Mouse (Mus musculus): ENCODE measurements around the gene Gm29133.

Gm29133 gene

DNA sequence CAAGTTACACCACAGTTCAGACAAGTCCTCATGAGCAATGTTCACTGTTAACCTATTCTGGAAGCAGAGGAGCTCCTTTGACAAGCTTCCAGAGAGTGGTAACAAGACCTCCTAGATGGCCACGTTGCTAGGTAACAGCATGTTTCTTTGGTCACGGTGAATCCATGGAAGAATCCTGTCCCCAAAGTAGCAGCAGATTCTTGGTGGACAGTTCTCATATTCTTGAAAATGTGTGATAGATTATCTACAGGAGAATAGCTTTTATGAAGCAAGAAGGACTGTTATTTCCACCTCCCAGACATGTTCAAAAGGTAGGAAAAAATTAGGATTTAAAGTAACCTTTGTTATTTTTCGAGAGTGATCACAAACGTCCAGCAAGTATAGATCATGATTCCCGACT lies at the start of gene Gm29133:
Gene Gm29133 (plus strand): TSS at position 301 of the 400 bp plus-strand sequence.
- DNase-seq (ENCODE audit: low spot score): no peak

DNA sequence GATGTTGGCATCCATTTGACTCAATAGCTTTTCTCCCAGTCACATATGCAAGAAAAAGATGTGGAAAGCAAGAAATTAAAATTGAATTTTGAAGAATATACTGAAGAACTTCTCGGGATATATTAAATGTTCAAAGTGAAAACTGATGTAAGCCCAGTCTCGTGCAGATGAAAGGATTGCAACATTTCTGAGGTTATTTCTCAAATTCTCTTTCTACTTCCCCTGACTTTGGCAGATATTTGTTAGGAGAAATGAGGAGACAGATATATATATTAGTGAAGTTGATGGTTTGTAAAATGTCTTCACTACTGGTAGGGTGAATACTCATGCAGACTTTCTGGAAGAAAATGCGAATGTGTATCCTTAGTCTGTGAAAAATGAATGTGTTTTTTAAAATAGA lies 48.9 kb upstream of the Gm29133 start:
- no peak for DNase-seq (ENCODE audit: low spot score)

DNA sequence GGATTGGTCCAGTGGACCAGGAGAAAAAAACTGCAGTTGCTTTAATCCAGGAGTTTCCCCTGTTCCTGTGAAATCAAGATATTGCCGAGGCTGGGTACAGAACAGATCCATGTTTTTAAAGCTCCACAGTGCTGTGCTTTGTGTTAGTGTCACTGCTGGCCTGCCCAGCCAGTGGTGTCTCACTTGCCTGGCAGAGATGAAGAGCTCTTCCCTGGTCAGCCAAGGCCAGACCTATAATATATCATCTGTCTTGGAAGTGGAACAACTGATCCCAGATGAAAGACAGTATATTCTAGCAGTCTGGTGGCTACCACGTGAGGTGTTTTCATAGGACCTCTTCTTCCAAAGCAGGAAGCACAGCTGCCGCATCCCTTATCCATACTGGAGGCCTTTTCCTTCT lies 46.7 kb upstream of the Gm29133 start:
- no peak for DNase-seq (ENCODE audit: low spot score)

DNA sequence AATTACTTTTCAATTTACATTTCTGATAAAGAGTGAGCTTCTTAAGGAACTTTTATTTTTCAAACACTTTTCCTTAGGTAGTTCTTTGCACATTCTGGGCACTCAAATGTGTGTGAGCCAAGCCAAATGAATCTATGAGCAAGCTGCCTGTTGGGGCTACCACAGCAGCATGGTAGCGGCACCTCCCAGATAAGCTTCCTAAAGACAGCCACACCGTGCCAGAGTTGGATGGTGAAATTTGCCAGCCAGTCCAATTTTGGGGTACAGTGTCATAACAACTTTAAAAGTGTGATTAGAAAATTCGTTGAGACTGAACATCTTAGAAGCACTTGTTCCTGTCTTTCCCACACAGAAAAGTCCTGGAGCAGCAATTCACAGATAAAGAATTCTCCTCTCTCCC lies 41.5 kb upstream of the Gm29133 start:
- no peak for DNase-seq (ENCODE audit: low spot score)

DNA sequence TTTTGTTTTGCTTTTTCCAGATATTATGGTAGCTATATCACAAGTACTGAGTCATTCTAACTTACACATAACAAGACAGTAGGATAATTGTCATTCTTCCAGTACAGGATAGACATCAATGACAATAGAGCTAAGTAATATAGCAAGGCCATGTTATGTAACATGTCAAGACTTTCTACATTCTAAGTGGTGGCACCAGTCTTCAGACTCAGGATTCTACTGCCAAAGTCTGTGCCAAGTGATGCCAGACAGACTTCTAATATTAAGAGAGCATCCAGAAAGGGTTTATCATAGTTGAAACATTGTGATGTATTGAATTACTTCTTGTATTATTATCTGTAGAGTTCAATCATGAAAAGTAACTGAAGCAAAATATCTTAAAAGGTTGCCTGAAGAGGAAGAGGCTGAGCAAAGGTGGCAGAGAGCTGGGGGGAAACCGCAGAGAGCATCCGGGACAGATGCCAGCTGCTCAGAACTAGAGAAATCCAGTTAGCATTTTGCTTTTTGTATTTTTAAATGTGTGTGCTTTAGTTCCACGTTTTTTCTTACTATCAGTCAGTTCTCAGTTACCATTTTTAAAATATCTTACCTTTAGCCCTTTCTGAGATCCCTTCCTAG lies 34.2 kb upstream of the Gm29133 start:
- no peak for DNase-seq (ENCODE audit: low spot score)

DNA sequence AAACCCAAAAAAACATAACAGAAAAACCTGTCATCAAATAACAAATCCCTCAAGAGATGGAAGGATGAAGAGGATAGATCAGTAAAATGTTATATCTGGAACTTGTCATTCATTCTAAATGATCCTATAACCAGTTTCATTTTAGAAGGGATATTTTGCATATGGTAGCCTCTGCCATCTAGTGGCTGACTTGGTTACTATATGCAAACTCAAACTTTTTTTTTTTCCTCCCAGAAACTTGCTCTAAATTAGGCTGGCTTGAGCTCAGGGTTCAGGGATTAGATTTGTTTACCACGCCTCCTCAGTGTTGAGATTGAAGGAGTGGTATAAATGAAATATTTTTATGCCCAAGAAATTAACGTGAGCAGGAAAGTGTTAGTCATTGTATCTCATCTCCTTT lies 27.3 kb upstream of the Gm29133 start:
- DNase-seq (ENCODE audit: low spot score): no peak

DNA sequence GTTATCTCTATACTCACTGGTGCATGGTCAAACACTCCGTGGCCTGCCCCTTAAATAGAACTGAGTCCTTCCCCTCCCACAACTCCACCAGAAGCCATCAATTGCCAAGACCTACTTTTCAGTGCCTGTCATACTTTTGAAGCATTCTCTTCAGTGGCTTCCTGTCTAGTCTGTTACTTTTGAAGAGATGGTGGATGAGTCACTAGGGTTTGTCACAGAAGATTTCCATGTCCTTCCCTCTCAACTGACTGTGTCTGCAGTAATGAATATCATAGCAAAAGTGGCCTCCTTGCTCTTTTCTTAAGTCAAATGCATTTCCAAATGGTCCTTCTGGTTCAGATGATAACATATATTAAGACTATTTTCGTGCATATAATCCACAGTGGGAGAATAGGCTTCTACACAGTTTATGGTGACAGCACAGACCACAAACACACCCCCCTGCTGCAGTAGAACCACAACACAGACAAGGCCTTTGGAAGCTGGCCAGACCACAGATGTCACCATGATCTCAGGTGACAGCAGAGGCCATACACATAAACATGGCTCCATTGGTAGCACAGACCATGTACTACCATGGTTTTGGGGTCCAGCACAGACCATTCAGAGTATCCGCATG lies 16.9 kb upstream of the Gm29133 start:
- no peak for DNase-seq (ENCODE audit: low spot score)

DNA sequence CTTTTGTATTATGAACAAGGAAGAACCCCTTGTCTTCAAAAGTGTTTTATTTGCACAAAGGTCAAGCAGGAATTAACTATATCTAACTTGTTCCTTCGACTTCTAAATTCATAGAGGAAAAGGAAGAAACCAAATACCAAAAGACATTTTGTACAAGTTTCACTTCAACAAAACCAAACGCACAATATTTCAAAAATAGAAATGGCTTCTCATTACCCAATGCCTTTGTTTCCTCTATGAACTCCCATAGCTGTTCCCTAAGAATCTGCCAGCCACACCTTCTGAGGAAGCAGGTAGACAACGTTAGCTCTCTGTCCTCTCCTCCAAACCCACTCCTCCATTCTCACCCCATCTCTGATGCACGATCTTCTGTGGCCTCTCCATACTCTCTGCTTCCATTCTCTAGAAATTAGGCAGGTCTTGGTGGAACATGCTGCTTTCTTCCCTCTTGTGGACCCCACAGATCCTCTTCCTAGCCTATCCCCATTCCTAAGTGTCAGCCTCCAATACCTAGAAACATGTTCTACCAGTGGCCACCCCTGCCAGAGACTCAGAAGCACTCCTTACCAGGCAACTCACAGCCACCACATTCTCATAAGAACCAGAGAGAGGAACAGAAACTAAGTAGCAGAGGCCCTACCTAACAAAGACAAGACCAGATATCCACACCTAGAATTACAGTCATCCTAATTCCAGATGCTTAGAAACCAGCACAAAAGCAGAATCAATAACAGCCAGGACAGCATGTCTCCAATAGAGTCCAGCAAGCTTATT lies 4.1 kb upstream of the Gm29133 start:
- no peak for DNase-seq (ENCODE audit: low spot score)

DNA sequence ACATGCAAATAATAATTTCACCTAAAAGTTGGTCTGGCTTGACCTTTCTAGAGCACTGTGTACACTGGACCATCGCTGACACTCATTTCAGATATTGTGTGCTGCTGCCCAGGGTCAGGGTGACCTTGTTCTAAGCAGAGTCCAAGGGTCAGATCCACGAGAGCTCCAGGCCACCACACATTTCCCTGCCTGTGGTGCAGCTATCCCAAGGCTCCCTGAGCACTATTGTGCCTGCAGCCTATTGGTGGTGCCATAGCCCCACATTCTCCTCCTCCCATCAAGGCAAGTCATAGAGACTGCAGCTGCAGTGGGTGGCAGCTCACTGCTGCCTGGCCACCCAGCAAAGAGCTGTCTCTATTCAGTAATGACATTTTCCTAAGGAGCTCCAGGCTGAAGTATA lies 2.7 kb upstream of the Gm29133 start:
- DNase-seq (ENCODE audit: low spot score): no peak

DNA sequence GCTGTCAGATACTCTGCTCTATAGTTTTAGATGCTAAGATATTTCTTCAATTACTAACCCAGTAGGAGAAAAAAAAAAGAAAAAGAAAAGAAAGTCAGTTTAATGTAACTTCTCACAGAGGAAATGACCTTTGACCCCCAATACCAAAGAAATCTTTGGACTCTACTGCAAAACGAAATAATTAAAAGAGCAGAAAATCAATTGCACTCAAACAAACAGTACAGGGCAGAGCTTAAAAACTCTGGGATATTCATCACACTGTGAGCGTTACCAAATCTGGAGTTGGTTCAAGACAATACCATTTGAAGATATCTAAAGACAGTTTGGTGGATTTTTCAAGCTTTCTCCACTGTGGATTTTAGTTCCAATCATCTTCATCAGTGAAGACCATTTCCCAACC lies 15.4 kb downstream of the Gm29133 start:
- no peak for DNase-seq (ENCODE audit: low spot score)

DNA sequence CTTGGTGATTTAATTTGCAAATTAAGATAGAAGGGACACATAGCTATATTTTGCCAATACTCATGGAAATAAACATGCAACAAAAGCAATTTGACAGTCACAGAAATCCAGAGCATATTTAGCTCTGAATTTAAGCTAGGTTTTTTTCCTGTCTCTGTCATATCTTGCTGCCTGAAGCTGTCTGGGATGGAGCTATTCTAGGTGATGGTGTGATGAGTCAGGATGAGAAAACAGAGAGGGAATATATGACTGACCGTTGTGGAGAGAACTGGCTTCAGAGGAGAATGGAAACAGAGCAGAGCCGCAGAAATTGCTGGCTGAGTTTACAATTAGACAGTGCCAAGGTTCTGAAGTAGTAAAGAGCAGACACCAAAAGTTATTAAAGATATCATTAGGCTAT lies 26.3 kb downstream of the Gm29133 start:
- no peak for DNase-seq (ENCODE audit: low spot score)

DNA sequence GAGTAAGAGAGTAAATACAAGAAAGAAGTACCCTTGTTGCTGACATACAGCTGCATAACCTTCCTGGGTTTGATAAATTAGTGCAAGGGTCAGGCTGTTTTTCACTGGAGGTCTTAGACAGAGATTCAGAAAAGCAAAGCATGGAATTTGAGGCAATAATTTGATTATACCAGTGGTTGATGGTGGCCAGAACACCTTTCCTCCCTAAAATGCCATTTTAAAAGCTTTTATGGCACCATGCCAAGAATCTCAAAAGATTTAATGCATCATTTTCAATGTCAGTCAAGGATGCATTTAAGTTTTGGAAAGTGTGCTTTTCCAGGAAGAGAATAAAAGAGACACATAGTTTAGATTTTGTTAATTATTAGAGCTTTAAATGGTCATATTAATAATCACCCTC lies 60.0 kb downstream of the Gm29133 start:
- no peak for DNase-seq (ENCODE audit: low spot score)

DNA sequence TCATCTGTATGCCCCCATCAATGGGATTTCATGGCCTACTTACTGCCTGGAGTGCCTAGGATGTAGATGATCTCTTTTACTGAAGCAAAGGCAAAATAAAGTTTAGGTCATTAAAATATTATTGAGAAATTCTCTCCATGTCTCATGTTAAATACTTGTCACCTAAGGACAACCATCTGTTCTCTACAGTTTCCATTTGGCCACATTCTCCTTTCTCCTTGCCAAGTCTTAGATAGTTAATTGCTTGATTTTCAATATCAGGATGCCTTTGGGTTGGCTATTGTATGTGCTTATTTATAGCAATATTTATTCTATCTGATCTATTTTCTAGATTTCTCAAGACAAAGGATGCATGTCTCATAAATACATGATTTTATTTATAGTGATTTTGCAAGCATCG lies 75.9 kb downstream of the Gm29133 start:
- no peak for DNase-seq (ENCODE audit: low spot score)

DNA sequence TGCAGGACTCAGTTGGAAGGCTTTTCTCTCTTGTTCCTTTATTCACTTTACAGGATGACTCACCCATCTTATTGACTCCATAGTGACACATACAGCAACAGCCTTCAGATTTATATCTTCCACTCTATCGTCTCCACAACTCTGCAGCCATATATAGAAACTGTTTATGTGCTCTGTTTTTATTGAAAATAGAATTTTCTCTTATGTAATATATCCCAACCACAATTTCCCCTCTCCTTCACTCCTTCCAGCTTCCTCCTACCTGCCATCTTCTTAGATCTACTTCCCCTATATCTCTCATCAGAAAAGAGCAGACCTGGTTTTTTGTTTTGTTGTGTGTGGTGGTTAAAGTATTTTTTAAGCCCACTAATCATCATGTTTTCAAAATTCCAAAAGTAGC lies 76.5 kb downstream of the Gm29133 start:
- no peak for DNase-seq (ENCODE audit: low spot score)

DNA sequence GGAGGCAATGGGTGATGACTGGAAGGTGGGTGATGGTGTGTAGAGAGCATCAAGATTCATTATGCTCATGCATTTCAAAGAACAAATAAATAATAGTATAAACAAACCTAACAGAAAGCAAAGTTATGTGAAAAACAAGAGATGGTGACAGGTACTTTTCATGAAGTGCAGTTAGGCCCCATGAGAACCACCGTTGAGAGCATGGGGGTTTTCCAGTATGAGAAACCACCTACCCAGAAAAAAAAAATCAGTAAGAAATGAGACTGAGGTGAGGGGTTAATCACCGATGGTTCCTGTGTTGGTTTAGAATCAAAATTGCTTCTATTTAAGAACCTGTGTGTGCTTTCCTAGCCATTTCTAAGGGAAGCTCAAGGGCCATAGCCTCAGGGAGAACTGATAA lies 86.8 kb downstream of the Gm29133 start:
- no peak for DNase-seq (ENCODE audit: low spot score)

DNA sequence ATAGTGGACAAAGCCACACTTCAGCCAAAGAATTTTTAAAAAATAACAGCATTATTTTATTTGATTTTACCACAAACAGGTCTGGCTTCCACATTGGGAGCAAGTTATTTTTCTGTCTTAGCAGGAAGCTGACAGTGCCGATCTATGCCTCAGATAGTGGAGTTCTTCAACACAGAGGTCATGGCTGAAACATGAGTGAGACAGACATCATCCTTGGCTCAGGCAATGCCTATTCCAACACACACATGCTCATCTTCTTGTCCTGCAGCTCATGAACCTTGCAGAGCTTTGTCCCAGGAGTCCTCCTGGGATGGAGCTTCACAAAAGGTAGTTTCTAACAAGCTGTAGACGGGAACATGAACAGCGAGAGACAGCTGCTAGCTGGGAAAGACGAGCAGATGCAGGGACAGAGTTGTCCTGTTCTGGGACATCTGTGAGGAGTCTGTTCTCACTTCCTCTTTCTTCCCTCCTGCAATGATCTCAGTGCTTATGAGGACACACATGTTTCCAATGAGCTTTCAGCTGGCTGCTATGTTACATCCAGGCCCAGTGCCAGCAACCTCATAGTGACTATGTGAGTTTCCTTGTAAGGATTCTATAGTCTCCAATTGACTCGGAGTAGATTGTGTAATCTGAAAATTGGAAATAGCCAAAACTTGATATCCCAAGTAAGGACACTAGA lies 87.4 kb downstream of the Gm29133 start:
- DNase-seq (ENCODE audit: low spot score): no peak

All from ovary, postnatal 14 days (tissue).